Mouse (Mus musculus): ENCODE results near the gene Pnpla3.

- TF ChIP-seq CTCF (IDR thresholded peaks at IDR 0.05; ENCODE audit: low read depth, low read length): no peak
- TF ChIP-seq POLR2A (IDR thresholded peaks at IDR 0.05; ENCODE audit: extremely low read depth, insufficient read depth, low read length): no peak
Observed at GRCm38 (mm10) chr15:84131971-84132370, 35.7 kb upstream of the Pnpla3 start.

Measured in liver, adult 2 months (tissue).